Mouse (Mus musculus) adrenal gland, postnatal 25 days (tissue): ENCODE results near the gene Kcnk5. TPM values are rescaled to one million over a fixed set of nuclear protein-coding genes. Genes with fewer than 3 reads are reported as not detected.
A peak's percentile ranks its signal among the peaks of the same experiment; 100 is the strongest.

Experiments
- DNase-seq: peaks from one replicate; pipeline ENCODE4 v3.0.0; 2021; ENCODE audit warnings: mixed read lengths
- long read RNA-seq: library from polyadenylated mRNA; stranded (forward); transcript quantifications from one replicate; pipeline ENCODE4 v2.0.0, GENCODE M21; 2021
- total RNA-seq: library from RNA; stranded (reverse); gene quantifications from 2 replicates; pipeline ENCODE4 v1.2.3, GENCODE M21; 2021

Kcnk5 gene
- 5.9 and 12.0 TPM in 2 replicates for total RNA-seq
- long read RNA-seq, partial matches to known transcripts: 1 of 6 reads
- long read RNA-seq, other reads (novel, unspliced or antisense): 3 of 6 reads

DNA sequence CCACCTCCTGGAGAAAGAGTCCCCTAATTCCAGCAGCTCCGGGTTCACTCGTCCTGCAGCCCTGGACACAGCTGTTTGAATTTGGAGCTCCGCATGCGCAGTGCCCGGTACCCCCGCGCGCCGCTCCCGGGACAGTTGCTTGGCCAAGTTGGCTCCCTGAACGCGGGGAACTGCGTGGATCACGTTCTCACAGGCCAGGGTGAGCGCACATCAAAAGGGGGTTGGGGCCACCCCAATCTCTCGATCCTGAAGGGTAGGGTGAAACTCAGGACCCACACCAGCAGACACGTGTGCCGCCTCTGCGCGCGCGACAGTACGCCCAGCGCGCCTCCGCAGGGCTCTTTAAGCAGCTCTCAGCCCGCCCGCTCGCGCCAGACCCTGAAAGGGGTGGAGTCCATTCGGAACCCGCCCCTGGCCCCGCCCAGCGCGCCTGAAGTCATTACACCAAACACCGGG lies at the start of gene Kcnk5:
Kcnk5 (minus strand) TSS at position 344 of the 456 bp plus-strand sequence.
- peak; percentile 93 for DNase-seq

DNA sequence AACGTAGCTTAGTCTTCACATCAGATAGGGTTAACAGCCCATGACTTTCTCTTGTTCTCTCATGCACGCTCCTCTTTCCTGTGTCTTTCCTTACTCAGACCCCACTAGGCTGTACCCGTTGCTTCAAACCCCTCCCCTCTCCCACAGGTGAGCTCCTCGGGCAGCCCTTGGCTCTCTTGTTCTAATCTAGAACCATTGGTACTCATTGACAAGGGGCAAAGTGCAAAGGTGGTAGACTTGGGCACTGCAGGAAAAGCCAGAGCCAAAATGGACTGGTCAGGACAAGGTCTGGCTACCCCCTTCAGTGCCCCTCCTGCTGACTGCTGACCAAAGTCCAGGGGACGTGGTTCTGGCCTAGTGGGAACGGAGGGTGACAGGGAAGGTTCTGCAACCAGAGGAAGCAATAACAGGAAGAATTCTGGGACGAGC lies 48.5 kb upstream of the Kcnk5 start:
- no peak for DNase-seq

DNA sequence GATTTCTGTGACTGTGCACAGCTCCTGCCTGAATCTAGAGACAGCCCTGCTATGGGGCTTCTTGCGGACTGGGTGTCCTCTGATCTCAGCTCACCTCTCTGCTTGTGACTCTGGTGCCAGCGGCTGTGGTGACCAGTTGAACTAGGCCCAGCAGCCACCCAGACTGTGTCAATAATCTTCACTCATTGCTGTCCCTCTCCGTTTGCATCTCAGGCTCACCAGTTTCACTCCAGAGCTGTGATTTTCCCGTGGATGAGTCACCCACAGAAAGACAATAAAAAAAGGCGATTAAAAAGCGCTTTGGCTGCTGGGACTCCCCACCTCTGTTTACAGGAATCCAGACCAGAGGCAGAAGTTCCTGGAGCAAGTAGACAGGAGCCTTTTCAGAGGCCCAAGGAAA lies 47.8 kb upstream of the Kcnk5 start:
- no peak for DNase-seq

DNA sequence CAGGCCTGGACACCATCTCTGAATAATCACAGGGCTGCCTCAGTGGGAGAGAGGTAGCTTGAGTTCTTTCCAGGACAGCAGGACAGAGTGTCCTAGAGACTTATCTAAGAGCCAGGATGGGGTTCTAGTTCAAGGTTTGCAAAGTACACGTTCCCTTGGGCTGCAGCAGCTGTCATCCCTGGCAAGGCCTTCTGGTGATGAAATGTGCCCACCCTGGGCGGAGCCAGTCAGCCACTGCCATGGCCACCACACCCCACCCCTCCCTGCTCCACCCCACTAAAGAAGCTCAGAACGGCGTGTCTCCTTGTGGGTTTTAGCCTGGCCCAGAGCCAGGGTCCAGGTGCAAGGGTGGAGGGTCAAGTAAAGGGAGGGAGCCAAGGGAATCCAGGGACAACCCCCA lies 46.7 kb upstream of the Kcnk5 start:
- DNase-seq: peak; percentile 46

DNA sequence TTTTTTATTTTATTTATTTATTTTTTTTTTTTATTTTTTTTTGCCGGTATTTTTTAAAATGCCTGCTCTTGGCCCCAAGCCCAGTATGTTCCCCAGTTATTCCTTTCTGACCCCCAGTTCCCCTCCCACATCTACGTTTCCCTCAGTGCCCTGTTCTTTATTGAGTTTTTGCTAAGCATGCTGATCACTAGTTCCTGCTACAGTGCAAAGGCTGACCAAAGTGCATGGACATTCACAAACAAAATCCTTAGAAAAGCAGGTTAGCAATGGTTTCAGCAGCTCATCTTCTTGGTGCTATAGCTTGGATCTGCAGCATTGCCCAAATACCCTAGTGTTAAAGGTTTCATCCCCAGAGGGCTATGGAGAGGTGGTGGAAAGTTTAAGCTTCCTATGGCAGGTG lies 45.4 kb upstream of the Kcnk5 start:
- no peak for DNase-seq

DNA sequence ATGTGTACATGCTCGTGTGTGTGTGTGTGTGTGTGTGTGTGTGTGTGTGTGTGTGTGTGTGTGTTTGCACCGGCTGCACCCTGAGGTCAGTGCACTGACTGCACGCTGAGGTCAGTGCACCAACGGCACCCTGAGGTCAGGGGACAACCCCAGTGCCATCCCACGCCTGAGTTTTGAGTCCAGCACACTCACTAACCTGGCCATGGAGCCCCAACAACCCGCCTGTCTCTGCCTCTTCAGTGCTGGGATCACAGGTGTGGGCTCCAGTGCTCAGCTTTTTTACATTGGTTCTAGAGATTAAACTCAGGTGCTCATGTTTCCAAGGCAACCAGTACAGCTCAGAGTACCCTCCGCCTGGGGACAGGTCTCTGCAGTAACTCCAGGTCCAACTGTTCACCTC lies 44.9 kb upstream of the Kcnk5 start:
- DNase-seq: no peak

DNA sequence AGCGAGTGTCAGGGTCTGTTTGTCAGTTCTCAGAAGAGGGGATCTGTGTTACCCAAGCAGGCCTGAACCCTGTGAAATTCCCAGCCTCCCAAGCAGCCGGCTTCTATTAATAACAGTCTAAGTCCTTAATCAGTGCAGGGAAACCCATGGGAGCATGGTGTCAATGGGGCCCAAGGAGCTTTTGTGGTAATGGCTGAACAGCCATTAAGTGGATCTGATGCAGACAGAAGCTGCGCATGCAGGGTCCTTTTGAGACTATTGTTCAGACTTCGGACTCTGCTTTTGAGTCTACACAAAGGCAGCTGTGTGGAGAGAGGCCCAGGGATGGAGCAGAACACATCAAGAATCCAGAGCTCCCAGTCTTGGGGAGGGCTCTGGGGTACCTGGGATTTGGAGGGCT lies 43.9 kb upstream of the Kcnk5 start:
- no peak for DNase-seq

DNA sequence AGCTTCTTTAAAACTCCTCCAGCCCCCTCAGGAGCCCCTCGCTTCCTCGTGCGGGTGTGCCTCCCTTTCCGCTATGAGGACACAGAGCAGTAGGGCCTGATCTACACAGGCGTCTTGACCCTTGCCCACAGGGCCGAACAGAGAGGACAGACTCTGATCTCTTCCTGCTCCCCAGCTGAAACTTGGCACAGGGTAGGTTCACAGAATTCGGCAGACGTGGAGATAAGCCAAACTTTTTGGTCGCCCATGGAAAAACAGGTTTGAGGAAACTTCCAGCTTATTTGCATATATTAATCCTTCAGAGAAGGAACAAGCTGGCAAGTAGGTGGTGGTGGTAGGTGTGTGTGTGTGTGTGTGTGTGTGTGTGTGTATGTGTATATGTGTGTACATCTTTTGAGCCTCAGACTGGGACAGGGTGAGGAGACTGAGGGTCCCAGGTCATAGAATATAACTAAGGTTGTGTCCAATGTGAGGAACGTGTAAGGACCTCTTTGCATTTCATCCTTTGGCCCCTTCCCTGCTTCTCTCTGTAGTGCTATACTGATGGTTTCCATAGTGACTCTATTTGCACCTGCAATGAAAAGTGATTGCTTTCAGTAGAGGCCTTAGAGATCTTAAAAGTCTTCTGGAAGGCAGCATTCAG lies 43.1 kb upstream of the Kcnk5 start:
- DNase-seq: no peak

DNA sequence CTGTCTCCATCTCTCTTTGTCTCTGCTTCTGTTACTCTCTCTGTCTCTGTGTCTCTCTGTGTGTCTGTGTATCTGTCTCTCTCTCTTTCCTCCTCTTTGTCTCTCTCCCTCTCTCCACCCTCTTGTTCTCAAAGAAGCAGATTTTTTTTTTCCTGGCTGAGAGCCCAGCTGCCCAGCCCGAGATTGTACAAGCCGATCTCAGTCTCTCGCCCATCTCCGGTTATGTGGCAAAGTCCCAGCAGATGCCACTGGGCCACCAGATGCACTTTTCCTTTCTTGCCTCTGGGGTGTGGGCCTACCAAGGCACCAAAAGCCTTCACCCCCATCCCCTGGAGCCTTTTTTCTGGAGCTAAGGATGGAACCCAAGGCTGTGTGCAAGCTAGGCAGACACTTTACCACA lies 42.6 kb upstream of the Kcnk5 start:
- DNase-seq: peak; percentile 19

DNA sequence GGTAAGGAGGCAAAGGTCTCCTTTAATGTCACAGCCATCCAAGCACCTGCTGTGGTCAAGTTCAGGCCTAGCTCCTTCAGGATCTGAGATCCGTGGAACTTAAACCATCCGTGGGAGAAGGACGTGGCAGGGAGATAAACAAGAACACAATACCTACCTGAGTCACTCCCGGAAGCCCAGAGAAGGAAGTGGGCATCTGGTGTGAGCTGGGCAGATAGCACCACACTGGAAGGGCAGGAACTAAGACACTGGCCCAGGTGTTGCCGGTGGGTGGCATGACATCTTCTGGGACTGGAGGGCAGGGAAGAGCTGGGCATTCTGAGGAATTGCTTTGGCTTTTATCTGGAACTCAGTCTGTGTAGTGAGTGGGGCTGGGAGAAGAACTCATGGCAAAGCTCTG lies 41.6 kb upstream of the Kcnk5 start:
- no peak for DNase-seq

DNA sequence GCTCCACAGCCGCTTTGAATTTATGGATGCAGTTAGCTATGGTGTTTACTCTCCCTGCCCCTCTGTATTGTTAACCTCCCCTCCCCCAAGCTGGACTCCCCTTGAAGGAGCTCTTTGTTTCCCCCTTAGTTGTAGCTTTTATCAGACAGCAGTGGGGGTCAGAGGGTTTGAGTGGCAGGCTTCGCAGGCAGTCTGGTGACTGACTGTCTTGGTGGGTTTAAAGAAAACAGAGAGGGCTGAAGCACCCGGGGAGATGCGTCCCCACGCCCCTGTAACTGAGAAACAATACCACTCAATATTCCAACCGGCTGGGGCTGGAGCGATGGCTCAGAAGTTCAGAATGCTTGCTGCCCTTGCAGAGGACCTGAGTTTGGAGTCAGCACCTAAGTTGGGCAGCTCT lies 39.5 kb upstream of the Kcnk5 start:
- no peak for DNase-seq

DNA sequence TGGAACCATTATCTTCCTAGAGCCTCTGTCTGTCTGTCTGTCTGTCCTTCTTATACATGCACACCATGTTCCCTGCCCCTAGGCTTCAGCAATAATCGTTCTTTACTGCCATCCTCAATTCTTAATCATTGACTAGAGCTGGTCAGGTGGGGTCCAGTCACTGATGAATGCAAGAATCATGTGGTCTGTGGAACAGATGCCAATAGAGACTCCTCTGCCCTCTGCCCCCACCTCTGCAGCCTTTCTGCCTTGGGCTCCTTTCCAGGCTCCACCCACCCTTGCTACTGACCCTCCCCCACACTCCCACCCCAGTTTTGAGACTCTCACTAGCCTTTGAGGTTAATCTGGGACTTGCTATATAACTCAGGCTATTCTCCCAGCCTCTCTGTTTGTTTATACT lies 38.2 kb upstream of the Kcnk5 start:
- no peak for DNase-seq

DNA sequence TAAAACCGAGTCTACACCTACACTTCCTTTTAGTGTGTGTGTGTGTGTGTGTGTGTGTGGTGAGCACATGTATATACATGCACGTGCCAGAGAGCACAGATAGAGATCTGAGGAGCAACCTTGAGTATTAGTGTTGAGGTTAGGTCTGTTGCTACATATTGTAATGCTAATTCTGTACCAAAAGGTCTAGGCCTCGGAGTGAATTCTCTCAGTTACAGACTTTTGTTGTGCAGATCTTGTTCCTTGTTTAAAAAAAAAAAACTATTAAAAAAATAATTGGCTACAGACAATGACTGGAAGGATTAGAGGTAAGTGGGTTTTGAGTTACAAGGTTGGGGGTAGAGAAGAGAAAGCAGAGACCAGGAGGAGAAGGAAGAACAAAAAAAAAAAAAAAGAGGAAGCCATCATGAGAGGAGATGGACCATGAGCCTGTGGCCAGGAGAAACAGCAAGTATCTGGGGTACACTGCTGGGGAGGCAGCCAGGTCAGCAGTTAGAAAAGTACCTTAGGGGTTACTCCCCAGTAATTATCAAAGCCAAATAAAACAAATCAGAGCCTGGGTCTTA lies 35.8 kb upstream of the Kcnk5 start:
- DNase-seq: no peak

DNA sequence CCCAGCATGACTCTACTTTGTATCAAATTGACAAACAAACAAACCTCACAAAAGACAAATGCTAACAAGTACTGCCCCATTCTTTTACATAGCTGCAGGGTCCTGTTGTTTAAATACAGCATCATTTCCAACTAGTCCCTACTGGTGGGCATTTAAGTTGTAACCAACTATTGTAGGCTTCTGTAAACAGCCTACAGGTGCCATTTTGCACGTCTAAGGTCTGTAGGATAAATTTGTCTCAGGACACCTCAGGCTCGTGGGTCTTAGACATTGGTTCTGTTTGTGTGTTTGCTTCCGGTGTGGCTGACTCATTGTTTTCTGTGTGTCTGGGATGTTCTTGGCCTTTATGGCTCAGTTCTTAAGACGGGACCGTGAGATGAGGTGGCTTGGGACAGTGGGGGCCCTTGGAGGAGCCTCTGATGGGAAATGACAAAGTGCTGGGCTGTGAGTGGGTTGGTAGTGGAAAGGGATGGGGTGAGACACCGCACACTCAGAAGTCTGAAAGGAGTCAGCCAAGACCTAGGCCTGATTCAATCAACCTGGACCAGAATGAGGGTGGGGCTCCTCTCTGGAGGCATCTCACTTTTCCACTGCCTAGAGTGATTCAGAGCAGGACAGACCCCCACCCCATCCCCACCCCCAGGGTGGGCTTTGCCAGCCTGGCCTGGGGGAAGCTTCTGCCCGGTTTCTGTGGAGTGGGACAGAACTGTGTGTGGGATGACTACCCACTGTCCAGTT lies 35.1 kb upstream of the Kcnk5 start:
- no peak for DNase-seq

DNA sequence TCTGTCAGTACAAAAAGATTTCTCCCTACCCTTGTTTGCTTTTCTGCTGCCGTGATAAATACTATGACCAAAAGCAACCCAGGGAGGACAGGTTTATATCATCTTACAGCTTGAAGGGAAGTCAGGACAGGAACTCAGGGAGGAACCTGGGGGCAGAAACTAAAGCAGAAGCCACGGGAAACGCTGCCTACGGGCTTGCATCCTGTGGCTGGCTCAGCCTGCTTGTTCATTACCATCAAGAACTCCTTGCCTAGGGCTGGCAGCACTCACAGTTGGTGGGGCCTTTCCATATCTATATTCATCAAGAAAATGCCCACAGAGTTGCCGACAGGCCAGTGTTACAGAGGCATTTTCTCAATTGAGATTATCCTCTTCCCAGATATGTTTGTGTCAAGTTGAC lies 34.2 kb upstream of the Kcnk5 start:
- no peak for DNase-seq

DNA sequence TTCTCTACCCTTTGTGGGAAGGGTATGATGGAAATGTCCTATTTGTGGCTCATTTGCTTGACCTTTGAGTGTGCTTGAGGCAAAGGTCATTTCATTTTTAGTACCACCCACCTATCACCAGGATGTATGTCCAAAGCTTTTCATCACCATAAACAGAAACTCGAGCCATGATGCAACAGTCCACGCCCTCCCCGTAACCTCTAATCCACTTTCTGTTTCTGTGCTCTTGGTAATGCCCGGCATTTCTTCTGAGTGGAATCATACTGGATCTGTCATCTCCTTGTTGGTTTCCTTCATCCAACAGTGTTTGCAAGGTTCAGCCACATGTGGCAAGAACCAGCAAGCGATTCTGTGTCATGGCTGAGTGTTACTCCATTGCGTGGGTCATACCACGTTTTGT lies 32.5 kb upstream of the Kcnk5 start:
- no peak for DNase-seq

DNA sequence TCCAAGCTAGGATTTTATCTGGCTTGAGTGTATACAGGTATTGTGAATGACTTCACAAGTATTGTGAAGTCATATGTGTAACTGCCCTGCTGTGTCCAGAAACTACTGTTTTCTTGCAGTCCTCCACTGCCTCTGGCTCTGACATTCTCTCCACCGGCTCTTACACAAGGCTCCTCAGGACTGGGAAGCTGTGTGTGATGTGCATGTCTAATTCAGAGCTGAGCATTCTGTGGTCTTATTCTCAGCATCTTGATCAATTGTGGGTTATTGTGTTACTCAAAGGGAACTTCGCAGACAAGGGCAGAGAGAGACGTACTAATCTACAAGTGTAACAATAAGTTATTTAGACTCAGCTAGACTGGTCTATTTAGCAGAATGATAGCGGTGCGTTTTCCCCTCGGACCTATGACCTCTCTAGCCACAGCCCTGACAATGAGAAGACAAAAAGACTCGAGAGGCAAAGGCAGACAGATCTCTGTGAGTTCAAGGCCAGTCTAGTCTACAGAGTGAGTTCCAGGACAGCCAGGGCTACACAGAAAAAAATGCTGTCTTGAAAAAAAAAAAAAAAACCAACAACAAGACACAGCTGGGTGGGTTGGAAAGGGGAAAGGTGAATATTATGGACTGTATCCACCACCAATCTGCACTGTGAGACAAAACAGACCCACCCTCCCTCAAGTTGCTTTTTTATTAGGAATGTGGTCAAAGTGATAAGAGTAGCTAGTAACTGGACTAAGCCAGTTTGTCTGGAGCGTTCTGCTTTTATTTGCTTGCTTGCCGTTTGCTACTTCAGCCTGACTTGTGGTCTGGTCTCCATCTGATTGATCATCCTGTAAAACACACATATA lies 30.4 kb upstream of the Kcnk5 start:
- no peak for DNase-seq

DNA sequence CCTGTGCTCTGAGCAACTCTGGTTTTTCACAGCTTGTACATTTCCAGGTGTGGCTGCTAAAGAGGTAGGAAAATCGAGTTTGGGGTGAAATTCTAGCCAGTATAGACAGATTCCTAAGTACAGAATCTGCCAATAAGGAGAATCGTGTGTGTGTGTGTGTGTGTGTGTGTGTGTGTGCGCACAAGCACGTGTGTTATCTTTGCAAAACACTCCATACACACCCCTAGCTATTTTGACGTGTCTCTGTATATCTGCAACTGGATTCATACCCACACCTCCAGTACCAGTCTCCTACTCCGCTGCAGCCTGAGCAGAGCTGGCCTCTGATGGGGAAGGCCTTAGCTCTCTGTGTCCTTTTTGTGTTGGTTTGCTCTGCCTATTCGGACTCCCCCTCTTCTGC lies 28.3 kb upstream of the Kcnk5 start:
- DNase-seq: no peak

DNA sequence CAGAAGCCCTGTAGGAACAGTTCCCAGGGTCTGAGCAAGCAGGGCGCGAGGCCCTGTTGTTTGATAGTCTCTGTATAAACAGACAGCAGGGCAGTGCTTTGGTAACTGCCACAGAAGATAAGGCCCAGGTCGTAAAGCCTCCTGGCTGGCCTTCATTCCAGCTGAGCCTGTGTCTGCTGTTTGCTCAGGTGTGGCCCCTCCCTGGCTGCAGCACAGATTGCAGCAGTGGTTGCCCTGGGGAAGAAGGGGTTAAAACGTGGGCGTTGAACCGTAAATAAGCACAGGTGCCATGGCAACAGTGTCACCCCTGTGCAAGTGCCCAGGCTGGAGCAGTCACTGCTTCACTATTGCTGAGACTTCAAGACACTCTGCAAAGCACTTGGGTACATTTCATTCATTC lies 26.8 kb upstream of the Kcnk5 start:
- no peak for DNase-seq

DNA sequence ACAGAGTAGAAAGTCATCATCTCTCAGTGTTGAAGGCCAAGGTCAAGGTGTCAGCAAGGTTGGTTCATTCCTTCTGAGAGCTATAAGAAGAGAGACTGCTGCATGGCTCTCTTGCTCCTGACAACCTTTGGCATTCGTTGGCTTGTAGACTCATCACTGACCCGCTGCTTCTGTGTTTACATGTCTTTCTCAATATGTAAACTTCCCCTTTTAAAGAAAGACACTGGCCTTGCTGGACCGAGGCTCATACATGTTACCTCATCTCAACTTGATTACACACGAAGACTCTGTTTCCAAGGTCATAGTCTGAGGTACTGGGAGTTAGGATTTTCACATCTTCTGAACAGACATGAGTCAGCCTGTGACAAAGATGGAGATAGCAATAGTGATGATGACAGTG lies 24.1 kb upstream of the Kcnk5 start:
- no peak for DNase-seq

DNA sequence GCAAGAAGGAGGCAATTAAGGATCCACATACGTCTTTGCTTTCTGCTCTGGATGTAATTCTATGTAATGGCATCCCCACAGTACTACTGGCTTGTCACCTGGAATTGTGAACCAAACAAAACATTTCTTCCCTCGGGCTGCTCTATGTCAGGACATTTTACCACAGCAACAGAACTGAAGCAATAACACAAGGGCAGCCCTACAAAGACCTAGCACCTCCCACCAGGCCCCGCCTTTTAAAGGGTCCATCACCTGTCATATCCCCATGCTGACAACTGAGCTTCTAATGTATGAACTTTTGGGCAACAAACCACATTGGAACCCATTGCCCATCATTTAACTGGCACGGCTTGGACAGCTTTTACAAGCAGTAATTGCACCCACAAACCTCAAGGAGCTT lies 21.7 kb upstream of the Kcnk5 start:
- DNase-seq: no peak

DNA sequence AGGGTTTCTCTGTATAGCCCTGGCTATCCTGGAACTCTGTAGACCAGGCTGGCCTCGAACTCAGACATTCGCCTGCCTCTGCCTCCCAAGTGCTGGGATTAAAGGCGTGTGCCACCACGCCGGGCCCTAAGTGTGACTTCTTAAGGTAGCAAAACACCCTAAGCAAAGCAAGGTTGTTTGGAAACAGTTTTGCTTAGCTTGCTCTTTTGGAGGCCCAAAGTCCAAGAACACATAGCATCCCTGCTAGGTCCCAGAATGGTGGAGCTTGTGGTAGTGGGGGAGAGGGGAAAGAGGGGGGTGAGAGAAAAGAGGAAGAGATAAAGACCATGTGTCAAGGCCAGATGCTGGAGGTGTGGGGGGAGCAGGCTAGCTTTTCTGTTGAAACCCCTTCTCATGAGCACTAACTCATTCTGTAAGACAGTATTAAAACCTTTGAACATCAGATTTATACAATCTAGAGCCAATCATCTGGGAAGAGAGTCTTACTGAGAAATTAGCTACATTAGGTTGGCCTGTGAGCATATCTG lies 21.1 kb upstream of the Kcnk5 start:
- no peak for DNase-seq
